Mouse (Mus musculus) lung, embryonic 15.5 days (tissue): Measurements from ENCODE around the gene Dspp. TPM values are rescaled to one million over a fixed set of nuclear protein-coding genes. Genes with fewer than 3 reads are reported as not detected.

Experiments used
- ATAC-seq: fragments of 200-750 bp; cut with Nextera tagmentation; 2 replicates; pipeline ENCODE4 v1.8.0; 2017; ENCODE audit warnings: moderate number of reproducible peaks, borderline replicate concordance; ENCODE audit not compliant: low FRiP score, low TSS enrichment; ENCODE audit errors: extremely low read depth
- H3K27ac ChIP-seq: fragments of 300-500 bp; sonication (generic); 2 replicates; pipeline ENCODE4 v1.5.1; 2015; ENCODE audit warnings: moderate library complexity, mild to moderate bottlenecking, inconsistent platforms
- H3K27me3 ChIP-seq: fragments of 300-500 bp; sonication (generic); 2 replicates; pipeline ENCODE4 v1.6.1; 2015; ENCODE audit warnings: inconsistent platforms
- H3K36me3 ChIP-seq: fragments of 300-500 bp; sonication (generic); 2 replicates; pipeline ENCODE4 v1.6.1; 2015; ENCODE audit warnings: inconsistent platforms
- H3K4me1 ChIP-seq: fragments of 300-500 bp; sonication (generic); 2 replicates; pipeline ENCODE4 v1.6.1; 2015; ENCODE audit warnings: inconsistent platforms
- H3K4me2 ChIP-seq: fragments of 300-500 bp; sonication (generic); 2 replicates; pipeline ENCODE4 v1.6.1; 2015; ENCODE audit warnings: inconsistent platforms, mild to moderate bottlenecking, moderate library complexity
- H3K4me3 ChIP-seq: fragments of 300-500 bp; sonication (generic); 2 replicates; pipeline ENCODE4 v1.5.1; 2015; ENCODE audit warnings: mild to moderate bottlenecking, inconsistent platforms
- H3K9ac ChIP-seq: fragments of 300-500 bp; sonication (generic); 2 replicates; pipeline ENCODE4 v1.6.1; 2015; ENCODE audit warnings: inconsistent platforms
- H3K9me3 ChIP-seq: fragments of 300-500 bp; sonication (generic); 2 replicates; pipeline ENCODE4 v1.6.1; 2016; ENCODE audit warnings: inconsistent platforms
- WGBS: fragments of 180-500 bp; shearing (Covaris S2); methylation state at CpG from one replicate; pipeline ENCODE4 v1.1.7; 2015; 5-methylcytosine and 5-hydroxymethylcytosine counted together
- polyA plus RNA-seq: library from polyadenylated mRNA; unstranded; fragments of >200 nt; fragmentation: Nextera tagmentation; extraction: Ambion mirVana; gene quantifications from 2 replicates; pipeline ENCODE4 v1.2.1, GENCODE M21; 2015

Dspp gene
- polyA plus RNA-seq, 1 experiment from 2014 or later: 0.04 TPM

DNA sequence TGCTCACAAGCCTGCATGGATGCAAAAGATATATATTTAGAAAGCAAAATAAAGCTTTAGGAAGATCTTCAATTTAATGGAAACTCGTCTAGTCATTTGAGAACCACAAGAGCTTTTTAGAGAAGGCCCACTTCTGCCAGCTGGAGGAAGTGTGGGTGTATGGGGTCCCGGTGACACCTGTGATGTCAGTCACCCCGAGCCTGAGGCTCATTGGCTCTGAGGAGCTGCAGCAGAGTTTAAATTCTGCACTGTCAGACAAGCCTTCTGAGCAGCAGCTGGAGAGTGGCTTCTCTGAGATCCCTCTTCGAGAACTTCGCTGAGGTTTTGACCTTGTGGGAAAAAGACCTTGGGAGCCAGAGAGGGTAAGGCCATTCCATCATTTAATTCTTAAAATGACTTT, 31.8 kb downstream of the Dspp start, which contains the start of gene Dmp1:
Gene Dmp1 (plus strand): TSS at position 263 of the 400 bp plus-strand sequence.
- 53% methylated on average over 5 of the region's 5 CpGs for WGBS
- H3K36me3 ChIP-seq: no peaks in the 10 kb centered on the region

DNA sequence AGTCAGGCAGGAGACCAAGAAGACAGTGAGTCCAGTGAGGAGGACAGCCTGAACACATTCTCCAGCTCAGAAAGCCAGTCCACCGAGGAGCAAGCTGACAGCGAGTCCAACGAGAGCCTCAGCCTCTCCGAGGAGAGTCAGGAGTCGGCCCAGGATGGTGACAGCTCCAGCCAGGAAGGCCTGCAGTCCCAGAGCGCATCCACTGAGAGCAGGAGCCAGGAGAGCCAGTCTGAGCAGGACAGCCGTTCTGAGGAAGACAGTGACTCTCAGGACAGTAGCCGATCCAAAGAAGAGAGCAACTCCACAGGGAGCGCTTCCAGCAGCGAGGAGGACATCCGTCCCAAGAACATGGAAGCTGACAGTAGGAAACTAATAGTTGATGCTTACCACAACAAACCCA, 42.0 kb downstream of the Dspp start:
- Histone ChIP-seq H3K4me2 (no peak overlapping the region), H3K27ac (no peak overlapping the region), H3K9me3 (no peaks in the 10 kb centered on the region), H3K9ac (no peak overlapping the region), H3K4me1 (no peaks in the 10 kb centered on the region), H3K27me3 (no peaks in the 10 kb centered on the region), H3K36me3 (no peaks in the 10 kb centered on the region), H3K4me3 (no peak overlapping the region)
- WGBS: 73% methylated on average over 11 of the region's 11 CpGs
- ATAC-seq: no peak

More for the DNA sequence above, 31.8 kb downstream of the Dspp start, which contains the start of gene Dmp1:
- Histone ChIP-seq H3K4me1 (0 out of 2 replicates have a peak, but pooled peaks cover 3% of the 10 kb centered on the region), H3K27ac (no peak within 1 kb of the TSS), H3K9me3 (no peaks in the 10 kb centered on the region), H3K4me3 (no peak within 1 kb of the TSS), H3K4me2 (no peak within 1 kb of the TSS), H3K27me3 (no peaks in the 10 kb centered on the region), H3K9ac (no peak within 1 kb of the TSS)
- ATAC-seq: no peak

DNA sequence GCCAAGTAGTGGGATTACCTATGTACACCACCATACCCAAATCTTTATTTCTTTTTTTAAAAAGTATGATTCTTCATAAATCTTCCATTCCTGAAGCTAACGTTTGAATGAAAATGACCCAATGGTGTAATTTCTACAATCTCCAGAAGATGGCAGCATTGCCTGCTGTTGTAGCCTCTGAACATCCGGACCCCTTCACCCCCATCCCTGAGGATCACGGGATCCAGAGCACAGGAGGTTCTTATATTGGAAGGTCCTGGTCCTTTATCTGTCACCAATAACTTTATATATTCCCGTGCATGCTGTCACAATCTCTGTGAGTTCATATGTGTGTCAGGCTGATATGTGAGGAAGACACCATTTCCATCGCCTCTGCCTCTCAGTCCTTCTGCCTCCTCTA, 48.4 kb downstream of the Dspp start:
- no peak; the same call in 1 of the 2 replicates for ATAC-seq
- H3K27ac ChIP-seq: no peak overlapping the region
- no peaks in the 10 kb centered on the region for H3K36me3 ChIP-seq
- no peak overlapping the region for H3K4me2 ChIP-seq
- H3K9ac ChIP-seq: no peak overlapping the region
- 20% methylated on average over 5 of the region's 5 CpGs for WGBS
- no peaks in the 10 kb centered on the region for H3K27me3 ChIP-seq
- no peaks in the 10 kb centered on the region for H3K4me1 ChIP-seq
- no peaks in the 10 kb centered on the region for H3K9me3 ChIP-seq
- H3K4me3 ChIP-seq: no peak overlapping the region

DNA sequence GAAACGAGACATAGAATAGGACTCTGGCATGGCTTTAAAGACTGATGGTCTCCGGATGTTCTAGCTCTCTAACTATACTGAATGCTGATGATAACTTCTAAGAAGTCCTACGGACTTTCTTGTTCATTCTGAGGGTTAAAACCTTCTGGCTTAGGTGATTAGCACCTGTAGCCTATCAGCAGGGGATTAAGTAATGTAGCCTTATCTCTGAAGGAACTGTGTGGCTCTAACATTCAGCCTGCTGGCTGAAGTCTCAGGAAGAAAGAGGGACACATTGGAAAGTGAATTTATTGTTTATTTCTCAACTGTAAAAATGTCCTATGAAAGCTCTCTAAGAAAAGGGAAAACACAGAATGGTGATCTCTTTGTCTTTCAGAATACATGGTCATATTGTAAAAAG, 53.8 kb downstream of the Dspp start:
- H3K27me3 ChIP-seq: no peaks in the 10 kb centered on the region
- H3K9me3 ChIP-seq: no peaks in the 10 kb centered on the region
- H3K4me1 ChIP-seq: no peaks in the 10 kb centered on the region
- no peak overlapping the region for H3K4me2 ChIP-seq
- no peak for ATAC-seq
- no peak overlapping the region for H3K27ac ChIP-seq
- H3K9ac ChIP-seq: no peak overlapping the region
- H3K4me3 ChIP-seq: no peak overlapping the region
- WGBS: 73% methylated on average over 3 of the region's 3 CpGs
- H3K36me3 ChIP-seq: no peaks in the 10 kb centered on the region

- Histone ChIP-seq H3K9me3 (no peaks in the 10 kb centered on the region), H3K4me2 (no peak overlapping the region), H3K36me3 (no peaks in the 10 kb centered on the region), H3K4me3 (no peak overlapping the region), H3K4me1 (no peaks in the 10 kb centered on the region), H3K27me3 (no peaks in the 10 kb centered on the region), H3K9ac (no peak overlapping the region), H3K27ac (no peak overlapping the region)
- ATAC-seq: no peak
These were observed 54.2 kb downstream of the Dspp start for GRCm38 (mm10) chr5:104224750-104225149.

DNA sequence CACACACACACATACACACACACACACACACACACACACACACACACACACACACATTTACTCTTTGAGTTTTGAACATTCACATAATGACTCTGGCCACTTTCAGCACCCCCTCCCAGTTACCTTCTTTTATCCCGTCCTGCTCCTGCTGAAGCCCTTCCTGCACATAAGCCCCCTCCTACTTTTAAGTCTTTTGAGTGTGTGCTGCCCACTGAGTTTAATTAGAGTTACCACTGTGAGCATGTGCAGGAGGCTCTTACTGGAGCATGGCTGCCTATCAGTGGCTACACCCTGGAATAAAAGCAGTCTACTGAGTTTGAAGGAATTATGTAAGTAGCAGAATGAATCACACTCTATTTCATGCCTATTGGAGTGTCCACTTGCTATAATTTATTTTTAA, 58.0 kb downstream of the Dspp start:
- Histone ChIP-seq H3K4me1 (no peaks in the 10 kb centered on the region), H3K27ac (no peak overlapping the region), H3K36me3 (no peaks in the 10 kb centered on the region), H3K27me3 (no peaks in the 10 kb centered on the region), H3K9me3 (no peaks in the 10 kb centered on the region), H3K9ac (no peak overlapping the region), H3K4me2 (no peak overlapping the region), H3K4me3 (no peak overlapping the region)
- WGBS: 45% methylated on average over 1 of the region's 1 CpGs
- no peak for ATAC-seq

Other genes with a start within 250 kb of the Dspp start
- gene Hsd17b13, start 193.3 kb upstream of the Dspp start, polyA plus RNA-seq: 0.22 and 0.38 TPM in 2 replicates
- gene Hsd17b11, start 148.8 kb upstream of the Dspp start, polyA plus RNA-seq: 4.5 and 4.9 TPM in 2 replicates
- 64.3 and 67.0 TPM in 2 replicates for gene Nudt9, start 124.4 kb upstream of the Dspp start, polyA plus RNA-seq
- 0.42 TPM in 1 of 2 replicates, not detected in the other for gene Gm17660, start 93.1 kb upstream of the Dspp start, polyA plus RNA-seq
- gene Sparcl1, start 57.0 kb upstream of the Dspp start, polyA plus RNA-seq: 343 and 369 TPM in 2 replicates
- 0.52 and 0.74 TPM in 2 replicates for gene Dmp1, start 31.9 kb downstream of the Dspp start, polyA plus RNA-seq
- gene Ibsp, start 128.5 kb downstream of the Dspp start, polyA plus RNA-seq: 4.6 and 5.1 TPM in 2 replicates
- not detected in 2 replicates for gene Mepe, start 154.6 kb downstream of the Dspp start, polyA plus RNA-seq